Mouse (Mus musculus) mouse embryonic stem cell (cell line): ENCODE data around the gene 2610008E11Rik.
"Not testable (repeated sequence)": the region's sequence is repeated elsewhere in the genome, so short reads cannot be mapped to it uniquely, and the experiment has no call there.

Experiments used
- in situ Hi-C, 2 experiments: fragments of 300-500 bp; cut with MboI; formaldehyde crosslinking; loops; 1 replicate in 1 of 2; 3 replicates in 1 of 2; pipeline ENCODE4 v1.14.3; 2019 to 2020; ENCODE audit warnings: low sequenced_read_pairs in 2 of 2, low pct_unique_long_range_greater_than_20kb in 1 of 2, mixed read lengths in 1 of 2; ENCODE audit not compliant: unreplicated experiment in 1 of 2

2610008E11Rik gene

GRCm38 (mm10) chr10:79097161-79097754 lies at the start of gene 2610008E11Rik:
TSS of gene 2610008E11Rik (minus strand) at chr10:79097600.
- in situ Hi-C loops: no loop called here

GRCm38 (mm10) chr10:79116125-79116849 lies 18.9 kb upstream of the 2610008E11Rik start:
- in situ Hi-C loops: loop anchor here (25.0 kb wide), 1 partner anchor 329 kb away; the partner anchor contains the start of gene Slc1a6 (in 2 of the 2)

DNA sequence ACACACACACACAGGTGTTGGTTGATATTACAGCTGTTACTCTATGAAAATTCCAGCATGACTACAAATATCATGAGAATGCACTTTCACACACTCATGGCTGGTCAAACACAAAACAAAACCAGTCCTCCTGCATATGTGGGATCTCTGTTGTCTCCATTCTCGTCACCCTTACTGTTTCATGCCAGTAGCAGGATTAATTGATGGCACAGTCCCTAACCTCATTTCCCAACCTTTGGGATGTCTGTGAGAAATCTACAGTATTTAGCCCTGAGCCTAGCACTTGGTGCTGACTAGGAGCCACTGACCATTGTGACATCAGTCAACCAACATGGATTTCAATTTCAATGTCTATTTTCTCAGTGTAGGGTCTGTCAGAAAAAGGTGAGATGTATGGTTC lies 17.7 kb upstream of the 2610008E11Rik start:
- in situ Hi-C loops: loop anchor here (25.0 kb wide), 1 partner anchor 328 kb away; the partner anchor contains the start of gene Slc1a6 (in 2 of the 2)

GRCm38 (mm10) chr10:79110482-79110881 lies 13.1 kb upstream of the 2610008E11Rik start:
- in situ Hi-C loops: loop anchor here (25.0 kb wide), 1 partner anchor 323 kb away; the partner anchor contains the start of gene Slc1a6 (in 2 of the 2)

DNA sequence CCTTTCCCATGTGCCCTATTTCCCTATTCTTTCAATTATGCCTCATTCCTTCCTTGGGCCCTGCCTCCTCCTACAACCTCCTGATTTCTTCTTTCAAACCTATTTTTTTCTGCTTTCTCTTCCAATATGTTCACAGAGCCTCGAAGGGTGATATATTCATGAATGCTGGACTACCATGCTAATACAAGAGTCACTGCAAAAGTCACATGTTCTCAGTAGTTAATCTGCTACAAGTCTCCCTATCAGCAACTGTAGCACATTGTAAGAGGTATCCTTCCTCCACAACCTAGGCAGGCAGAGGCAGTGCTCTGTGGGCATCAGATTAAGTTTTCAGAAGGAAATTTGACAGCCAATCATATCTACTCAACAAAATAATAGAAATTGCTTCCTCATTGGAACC lies 11.8 kb upstream of the 2610008E11Rik start:
- in situ Hi-C loops: loop anchor here (25.0 kb wide), 1 partner anchor 322 kb away; the partner anchor contains the start of gene Slc1a6 (in 2 of the 2)

- in situ Hi-C loops: loop anchor here (25.0 kb wide), 1 partner anchor 320 kb away; the partner anchor contains the start of gene Slc1a6 (in 2 of the 2)
These were observed 10.1 kb upstream of the 2610008E11Rik start for GRCm38 (mm10) chr10:79107531-79107930.

DNA sequence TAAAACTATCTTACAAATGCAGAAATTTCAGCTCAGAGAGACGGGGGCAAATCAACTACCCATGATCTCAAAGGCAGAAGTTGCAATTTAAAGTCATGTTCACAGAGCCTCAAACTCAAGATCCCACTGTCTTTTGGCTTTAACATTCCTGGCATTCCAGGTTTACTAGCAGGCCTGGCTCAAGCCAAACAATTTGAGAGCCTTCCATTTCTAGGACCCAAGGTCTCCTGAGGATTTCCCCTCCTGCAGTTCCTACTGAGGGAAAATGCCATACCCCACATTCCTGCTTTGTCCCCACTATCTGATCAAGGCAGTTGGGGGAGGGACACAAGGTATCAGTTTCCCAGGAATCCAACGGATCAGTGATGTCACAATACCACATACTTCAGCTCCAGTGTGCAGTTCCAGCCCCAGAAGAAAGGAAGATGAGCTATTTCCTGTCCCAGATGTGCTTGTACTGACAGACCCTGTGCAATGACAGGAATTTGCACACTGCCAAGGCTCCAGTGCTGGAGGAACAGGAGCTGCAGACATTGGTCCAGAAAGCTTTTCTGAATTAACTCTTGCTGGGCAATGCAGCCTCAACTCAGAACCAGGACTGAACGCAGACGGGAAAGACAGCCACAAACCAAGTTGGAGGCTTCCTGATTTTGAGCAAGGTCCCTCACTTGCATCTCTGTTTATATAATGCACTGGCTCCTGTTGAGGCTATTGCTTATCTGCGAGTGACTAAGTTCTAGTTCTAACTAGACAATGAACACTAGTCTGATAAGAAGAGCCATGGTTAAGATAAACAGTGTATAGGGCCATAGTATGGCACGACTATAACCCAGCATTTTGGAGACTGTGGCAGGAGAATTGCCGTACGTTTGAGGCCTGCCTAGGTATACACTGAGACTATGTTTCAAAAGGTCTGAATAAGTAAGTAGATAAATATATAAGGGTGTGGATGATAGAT lies 9.2 kb upstream of the 2610008E11Rik start:
- in situ Hi-C loops: loop anchor here (25.0 kb wide), 1 partner anchor 319 kb away; the partner anchor contains the start of gene Slc1a6 (in 2 of the 2)

GRCm38 (mm10) chr10:79096706-79097105 lies 694 bp downstream of the 2610008E11Rik start:
- in situ Hi-C loops: no loop called here

DNA sequence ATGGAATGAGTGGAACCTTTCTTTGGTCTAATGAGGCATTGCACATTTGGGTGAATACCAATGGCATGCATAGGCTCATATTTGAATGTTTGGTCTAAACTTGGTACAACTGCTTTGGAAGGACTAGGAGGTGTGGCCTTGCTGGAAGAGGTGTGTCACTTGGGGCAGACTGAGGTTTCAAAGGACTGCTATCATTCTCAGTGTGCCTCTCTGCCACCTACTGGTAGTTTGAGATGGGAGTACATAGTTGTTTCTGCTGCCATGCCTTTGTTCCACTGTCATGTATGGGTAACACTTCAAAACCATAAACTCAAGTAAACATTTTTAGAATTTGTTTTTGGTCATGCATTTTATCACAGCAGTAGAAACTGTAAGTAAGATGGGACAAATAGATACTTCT lies 5.7 kb downstream of the 2610008E11Rik start:
- in situ Hi-C loops: no loop called here

DNA sequence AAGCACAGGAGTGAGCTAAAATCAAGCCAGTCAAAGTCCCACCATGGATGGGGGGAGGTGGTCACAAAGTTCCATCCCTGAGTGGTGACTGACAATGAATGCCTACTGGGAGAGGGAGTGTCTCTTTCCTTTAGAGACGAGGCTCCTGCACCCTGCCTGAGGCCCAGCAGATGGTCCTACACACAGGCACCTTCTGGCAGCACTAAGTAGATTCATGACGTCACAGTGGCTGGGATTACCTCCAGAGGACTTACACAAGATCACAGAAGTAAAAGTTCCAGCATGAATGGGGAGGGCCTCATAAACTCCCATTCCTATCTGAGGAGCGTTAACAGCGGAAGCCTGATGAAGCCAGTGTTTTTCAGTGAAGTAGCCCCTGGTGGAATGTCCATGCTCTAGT lies 8.4 kb downstream of the 2610008E11Rik start:
- in situ Hi-C loops: no loop called here

GRCm38 (mm10) chr10:79086577-79086976 lies 10.8 kb downstream of the 2610008E11Rik start:
- in situ Hi-C loops: no loop called here

- in situ Hi-C loops: not testable (repeated sequence)
These were observed 40.0 kb downstream of the 2610008E11Rik start for GRCm38 (mm10) chr10:79057370-79057769.

- in situ Hi-C loops: not testable (repeated sequence)
These were observed 54.9 kb downstream of the 2610008E11Rik start for GRCm38 (mm10) chr10:79042457-79042856.

GRCm38 (mm10) chr10:79028441-79028840 lies 69.0 kb downstream of the 2610008E11Rik start, which contains the start of gene Olfr57:
TSS of gene Olfr57 (plus strand) at chr10:79028741.
- in situ Hi-C loops: no loop called here
